Mouse (Mus musculus) layer of hippocampus, adult 9-11 months (tissue): ENCODE results near the gene Ptprr.
A peak's percentile ranks its signal among the peaks of the same experiment; 100 is the strongest.

Experiments used
- DNase-seq: peaks from one replicate; pipeline ENCODE4 v3.0.0; 2022

Ptprr gene

DNA sequence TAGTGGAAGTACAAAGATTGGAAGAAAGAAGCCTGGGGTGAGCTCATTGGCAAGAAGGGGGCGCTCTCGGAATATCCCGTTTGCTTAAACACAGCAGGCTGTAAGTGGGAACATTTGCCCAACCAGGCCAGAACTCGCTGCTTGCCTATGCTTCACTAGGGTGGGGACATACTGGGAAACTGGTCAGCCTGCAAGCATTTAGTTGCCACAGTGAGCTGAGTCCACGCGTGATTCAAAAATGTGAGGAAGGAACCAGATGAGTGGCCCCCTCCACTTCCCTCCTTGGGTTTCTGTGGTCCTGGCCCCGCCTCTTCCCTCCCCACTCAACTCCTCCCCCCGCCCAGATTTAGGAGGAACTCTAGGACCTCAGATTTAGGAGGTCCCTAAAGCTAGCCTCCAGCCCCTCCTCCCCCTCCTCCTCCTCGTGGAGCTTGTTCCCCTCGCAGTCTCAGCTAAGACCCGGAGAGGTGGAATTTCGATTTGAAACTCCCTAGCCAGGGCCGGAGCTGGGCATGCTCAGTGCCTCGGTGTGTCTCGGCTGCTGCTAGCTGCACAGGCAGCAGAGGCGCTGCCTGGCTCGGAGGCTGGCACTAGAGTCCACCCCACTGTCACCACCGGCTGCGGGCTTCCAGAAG, at the start of gene Ptprr:
Ptprr (plus strand) TSS at position 369 of the 635 bp plus-strand sequence.
- DNase-seq: peak; percentile 92

DNA sequence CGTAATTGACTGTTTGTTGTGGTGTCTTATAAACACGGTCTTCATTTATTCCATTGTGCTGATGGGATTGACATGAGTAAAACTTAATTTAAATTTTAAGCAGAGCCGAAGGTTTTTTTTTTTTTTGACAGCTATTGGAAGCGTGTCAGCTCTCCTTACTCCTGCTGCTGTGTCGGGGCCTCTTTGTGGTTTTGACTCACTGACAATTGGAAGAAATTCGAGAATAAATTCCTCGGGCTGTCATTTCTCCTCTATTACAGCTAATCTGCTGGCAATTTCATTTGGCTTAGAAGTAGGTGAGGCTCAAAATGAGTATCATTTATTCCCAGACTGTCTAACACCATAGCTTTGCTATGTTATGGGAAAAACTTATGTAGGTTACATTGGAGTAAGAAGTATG, 41.7 kb upstream of the Ptprr start:
- no peak for DNase-seq

DNA sequence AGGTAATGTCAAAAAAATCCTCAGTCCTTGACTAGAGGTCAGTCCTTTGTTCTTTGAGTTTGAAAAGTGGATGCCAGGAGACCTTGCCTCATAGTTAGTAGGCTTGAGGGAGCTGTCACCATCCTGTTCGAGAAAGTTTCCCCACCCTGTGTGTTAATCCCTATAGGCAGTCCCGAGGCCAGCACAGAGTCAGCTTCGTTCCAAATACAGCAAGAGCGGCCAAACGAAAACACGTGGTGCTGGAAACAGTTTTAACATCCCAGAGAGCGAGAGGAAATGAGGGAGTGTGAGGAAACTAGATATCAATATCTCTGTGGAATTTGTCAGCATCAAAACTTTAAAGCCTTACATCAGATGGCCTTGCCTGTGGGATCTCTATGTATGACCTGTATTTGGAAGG, 39.0 kb upstream of the Ptprr start:
- no peak for DNase-seq

DNA sequence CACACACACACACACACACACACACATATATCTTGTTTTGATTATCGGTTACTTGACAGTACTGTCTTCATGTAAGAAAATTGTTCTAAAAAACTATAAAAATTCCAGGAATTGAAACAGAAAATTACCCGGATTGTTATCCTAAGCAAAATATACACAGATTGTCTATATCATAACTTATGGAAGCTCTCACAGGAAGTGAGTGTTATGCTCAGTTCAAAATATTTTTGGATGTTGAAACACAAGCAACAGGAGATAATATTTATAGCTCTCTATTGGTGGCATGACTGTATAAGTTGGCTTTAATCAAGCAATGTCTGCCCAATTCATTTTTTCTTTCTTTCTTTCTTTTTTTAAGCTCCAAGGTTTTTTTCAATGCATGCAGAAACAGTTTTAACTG, 38.0 kb upstream of the Ptprr start:
- no peak for DNase-seq

DNA sequence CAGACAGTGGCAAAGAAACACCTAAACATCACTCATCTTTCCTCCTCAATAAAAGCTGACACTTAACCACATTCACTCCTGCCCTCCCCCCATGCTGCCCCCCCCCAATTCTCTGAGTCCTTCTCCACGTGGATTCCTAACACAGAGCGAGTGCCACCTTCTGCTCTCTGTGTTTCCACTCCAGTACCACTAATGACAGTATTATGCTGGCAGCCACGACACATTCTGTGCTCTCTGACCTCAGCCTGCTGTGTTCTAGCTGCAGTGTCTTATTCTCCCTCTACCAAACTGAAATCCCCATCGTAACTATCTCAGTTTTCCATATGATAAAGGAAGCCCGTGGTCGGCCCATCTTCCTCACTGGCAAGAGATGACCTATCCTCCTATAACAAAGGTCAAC, 33.7 kb upstream of the Ptprr start:
- DNase-seq: no peak

DNA sequence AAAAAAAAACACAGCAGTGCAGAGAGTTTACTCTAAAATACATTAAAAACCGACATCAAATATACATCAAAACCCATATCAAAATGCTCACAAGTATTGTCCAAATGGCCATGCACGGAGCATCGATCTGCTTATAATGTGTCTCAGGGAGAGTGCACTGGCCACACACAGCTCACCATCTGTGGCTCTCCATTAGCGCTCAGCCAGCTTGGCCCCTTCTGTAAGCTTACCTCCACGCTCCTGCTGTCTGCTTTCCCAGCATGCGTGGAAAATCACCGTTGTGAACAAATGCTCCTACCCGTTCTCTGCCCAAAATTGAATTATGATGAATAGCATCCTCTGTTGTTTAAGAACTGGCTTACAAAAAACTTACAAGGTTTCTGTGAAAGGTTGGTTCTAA, 16.2 kb upstream of the Ptprr start:
- DNase-seq: peak; percentile 23

DNA sequence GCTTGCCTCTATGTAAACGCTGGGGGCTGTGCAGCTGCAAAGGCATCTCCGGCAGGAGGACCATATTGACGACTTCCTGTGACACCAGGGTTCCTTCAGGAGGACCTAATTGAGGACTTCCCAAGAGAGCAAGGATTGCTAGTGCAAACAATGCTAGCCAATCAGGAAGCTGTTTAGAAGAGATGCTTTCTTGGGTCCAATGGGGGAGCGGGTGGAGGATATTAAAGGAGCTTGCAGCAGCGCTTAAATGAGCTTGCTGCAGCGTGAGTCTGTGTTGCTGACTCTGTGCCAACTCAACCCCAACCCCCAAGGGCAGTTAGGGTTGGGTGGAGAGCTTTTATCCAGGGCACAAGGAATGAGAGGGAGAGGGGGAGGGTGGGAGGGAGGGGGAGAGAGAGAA, 11.3 kb upstream of the Ptprr start:
- DNase-seq: no peak

DNA sequence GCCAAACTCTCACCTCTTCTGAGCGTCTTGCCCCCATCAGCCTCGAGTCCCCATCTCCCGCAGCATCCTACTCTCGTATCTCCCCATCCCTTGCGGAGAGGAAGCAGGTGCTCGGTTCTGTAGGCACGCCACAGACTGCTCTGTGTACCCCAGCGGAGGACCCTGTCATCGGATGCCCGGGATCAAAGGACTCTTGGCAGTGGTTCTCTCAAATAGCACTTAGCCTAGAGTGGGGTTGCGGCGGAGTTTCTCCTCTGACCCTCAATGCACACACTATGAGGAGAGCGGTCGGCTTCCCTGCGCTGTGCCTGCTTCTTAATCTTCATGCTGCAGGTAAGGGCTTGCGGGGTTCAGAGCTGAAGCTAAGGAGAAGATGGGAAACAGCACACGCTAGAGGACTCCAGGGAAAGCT, 473 bp downstream of the Ptprr start:
- no peak for DNase-seq

DNA sequence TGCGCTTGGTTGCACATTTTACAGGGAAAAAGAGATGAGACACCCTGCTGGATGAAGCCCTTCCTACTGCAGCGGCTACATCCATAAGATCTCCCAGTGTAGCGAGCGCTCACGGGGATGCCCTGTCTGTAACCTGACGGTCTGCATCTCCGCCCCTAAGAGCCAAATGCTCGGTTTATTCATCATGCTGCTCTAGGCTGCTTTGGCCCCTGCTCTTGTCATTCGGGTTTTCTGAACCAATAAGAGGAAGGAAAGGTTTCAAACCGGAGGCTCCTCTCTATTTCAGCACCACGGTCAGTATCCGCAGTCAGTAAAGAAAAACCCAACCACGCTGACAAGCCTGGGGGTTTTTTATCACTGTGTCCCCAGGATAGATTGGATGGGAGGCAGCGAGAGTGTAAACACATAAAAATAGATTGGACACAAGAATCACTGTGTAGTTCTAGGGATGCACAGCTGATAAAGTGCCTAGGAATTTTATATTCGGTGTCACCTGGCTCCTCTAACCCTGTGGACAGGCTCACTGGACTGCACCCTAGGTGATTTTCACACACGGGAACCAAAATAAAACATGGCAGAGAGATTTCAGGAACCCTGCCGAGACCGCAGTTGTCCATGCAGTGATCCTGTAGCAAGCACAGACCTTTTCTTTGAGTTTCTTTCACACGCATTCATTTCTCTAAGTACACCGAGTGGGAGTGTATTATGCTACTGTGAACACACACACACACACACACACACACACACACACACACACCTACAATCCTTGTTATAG, 1.3 kb downstream of the Ptprr start:
- DNase-seq: peak; percentile 53

DNA sequence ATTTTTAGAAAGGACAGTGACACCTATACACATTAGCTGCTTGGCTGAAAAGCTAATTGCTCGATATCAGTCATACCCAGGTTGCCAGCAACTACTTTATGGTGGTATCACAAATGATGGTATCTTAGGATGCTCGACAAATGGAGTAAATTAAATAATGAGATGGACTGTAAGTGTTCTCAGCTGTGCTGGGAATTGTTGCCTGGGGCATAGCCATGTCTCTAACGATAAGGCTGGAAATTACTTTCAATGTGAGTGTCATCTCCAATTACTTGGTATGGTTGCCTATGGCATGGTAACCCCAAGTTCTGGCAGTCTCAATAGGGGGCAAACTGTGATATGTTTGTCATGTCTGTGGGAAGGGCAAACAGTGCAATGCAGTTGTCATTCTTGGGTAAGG, 3.1 kb downstream of the Ptprr start:
- DNase-seq: no peak

DNA sequence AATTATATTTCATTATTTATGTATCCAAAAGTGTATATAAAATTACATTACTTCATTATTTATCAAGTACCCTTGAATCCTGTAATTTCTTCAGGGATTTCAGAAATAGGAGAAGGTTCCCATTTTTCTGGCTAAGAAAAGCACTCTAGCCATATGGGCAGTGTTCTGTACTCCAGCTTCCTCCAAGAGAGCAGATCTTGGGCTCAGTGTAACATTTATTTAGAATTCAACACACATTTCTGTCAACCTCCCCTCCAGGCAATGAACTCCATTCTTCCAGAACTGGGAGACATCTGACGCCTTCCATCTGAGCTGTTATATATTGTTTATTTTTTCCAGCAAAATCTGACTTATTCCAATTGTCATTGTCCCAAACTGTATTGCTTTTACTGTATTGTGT, 20.1 kb downstream of the Ptprr start:
- peak; percentile 13 for DNase-seq

DNA sequence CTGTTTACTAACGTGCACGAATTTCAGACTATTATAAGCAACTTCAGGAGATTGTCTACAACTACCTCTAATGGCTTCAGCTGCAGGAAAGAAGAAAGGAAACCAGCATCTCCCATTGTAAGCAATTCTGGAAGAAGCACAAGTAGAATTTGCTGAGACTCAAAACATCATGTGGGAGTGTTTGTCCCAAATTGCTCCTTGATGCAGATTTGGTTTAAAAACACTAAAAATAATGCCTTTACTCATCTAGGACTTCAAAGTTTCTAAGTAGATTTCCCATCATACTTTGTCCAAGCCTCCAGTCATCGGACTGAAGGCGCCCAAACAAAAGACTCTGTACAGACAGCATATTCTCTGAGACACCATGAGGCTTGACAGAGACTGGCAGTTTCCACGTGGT, 57.9 kb downstream of the Ptprr start:
- DNase-seq: no peak

DNA sequence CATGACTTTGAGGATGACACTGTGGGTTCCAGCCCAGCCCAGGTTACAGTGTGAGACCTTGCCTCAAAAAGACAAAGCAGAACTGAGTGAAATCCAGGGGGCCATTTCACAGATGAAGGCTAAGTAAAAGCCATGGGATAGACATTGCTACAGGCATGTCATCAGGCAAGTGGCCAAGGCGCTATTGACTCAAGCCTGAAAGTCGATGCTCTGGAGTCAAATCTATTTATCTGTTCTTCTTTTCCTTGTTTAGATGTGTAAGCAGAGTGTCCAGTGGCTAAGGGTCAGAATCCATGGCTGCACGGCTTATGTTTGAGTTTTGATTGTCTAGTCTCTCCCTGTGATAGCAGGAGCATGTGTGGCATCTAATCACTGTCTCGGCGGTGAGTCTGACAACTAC, 60.6 kb downstream of the Ptprr start:
- no peak for DNase-seq

DNA sequence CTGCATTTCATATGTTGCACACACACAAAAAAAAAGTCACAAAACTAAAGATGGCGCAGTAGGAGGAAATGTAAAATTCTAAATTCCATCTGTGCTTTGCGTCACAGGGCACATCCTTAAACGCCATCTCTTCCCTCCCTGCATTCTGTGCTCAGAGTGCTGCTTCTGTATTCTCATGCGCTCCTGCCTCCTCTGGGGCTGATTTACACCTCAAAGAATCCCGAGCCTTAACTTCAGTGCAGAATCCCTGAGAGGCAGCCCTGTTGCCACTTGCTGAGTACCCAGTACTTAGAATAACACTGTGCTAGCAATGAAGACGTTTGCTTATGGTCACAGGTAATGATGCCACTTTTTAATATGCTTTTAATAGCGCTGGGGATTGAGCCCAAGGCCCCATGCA, 61.4 kb downstream of the Ptprr start:
- DNase-seq: no peak

DNA sequence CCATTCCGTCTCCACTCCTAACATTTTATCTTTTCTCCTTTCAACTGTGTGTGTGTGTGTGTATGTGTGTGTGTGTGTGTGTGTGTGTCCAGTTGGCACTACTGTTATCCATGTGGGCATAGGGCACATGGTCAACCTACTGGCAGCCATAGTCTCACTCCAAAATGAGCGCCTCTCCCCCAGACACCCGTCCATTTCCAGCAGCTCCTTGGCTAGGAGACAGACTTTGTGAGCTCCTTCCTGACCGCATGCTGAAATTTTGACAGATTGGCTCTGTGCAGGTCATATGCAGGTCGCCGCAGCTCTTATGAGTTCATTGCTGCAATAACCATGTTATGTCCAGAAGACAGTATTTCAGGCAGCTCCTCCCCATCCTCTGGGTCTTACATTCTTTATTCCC, 62.8 kb downstream of the Ptprr start:
- no peak for DNase-seq

DNA sequence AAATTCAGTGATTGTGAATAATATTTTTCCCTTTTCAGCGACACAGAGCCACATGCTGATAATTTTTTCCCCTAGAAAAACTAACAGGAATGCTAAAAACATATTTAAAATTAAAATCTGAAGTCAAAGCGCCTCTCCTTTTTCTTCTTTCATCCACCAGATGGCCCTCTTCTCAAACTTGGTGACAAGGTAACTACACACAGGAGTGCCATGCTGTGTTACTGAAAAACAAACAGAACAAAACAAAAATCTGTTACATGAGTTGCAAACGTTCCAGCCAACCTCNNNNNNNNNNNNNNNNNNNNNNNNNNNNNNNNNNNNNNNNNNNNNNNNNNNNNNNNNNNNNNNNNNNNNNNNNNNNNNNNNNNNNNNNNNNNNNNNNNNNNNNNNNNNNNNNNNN, 66.0 kb downstream of the Ptprr start:
- DNase-seq: no peak

DNA sequence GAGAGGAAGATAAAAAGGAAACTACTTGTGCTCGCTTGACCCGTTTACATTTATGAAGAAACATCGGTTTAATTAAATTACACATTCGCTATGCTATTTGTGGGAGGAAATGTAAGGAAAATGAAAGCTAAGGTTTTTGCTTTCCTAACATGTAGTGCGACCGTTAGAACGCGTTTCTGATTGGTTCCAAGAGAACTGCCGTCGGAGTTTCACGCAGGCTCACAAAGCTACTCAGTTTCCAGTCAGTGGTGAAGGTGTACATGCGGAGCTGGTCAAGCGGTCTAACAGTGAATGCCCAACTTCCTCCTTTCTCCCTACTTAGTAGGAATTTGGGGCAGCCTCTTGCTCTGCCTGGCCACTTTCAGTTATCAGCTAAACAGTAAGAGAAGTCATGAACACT, 78.5 kb downstream of the Ptprr start:
- no peak for DNase-seq

DNA sequence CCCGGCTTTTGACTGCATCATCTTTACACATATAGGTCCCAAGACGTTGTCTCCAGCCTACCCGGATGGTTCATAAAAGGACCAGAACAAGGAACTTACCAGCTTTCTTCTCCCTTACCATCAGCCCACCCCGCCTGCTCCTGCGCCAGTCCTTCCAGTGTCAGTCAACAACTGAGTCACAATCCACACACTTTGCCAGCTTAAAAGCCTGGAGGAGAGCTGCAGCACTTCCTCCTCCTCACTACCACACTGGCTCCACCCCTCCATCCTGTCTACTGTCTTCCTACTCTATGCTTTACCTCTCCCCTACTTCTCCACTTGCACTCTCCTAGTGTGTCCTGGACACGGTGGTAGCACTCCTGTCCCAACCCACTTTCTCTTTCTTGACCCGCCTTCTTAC, 80.5 kb downstream of the Ptprr start:
- DNase-seq: no peak

DNA sequence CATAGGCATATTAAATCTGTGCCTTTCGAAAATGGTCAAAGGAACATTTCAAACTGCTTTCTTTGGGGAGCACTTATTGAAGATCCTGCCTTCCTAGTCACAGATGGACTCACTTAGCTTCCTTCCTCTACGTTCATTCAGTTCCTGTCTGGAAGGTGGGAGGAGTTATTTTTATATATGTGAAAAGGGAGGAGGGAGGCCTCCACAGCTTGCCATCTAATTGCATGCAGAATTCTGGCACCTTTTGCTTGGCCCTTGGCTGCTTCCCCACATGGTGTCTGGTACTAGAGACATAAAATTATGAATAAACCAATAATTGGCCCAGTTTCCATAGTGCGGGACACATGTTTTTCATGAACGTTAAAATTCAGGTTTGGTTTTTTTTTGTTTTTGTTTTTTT, 90.2 kb downstream of the Ptprr start:
- DNase-seq: peak; percentile 73

DNA sequence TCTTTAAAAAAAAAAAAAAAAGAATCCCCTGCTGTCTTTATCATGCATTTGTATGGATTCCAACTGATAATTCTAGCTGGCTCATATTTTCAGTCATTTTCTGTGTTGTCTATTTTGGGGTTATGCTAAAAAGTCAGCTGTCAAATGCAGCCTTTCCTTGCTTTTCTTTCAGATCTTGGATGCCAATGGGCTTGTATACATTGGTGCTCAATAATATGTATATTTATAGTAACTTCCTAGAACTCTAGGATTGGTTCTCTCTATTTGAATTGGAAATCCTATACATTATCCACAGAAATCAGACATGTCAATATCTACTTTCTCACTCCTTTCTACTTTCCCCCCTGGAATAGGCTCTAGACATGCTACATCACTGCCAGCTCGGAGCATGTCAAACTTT, 90.7 kb downstream of the Ptprr start:
- no peak for DNase-seq

DNA sequence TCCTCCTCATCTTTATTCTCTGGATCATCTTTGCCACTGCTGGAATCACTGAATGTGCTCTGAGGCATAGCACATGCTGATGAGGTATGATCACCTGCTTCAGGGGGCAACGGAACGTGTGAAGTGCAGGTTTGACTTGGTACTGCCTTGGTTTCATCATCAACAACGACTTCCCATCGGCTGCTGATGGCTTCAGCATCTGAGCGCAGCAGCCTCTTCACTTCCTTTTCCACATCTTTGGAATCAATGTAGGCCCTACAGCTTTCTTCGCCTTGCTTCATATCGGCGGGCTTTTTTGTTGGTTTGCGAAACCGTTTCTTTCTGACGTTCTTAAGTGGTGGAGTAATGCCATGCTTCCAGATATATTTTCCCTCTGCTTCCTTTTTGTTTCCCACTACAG, 94.9 kb downstream of the Ptprr start:
- no peak for DNase-seq

DNA sequence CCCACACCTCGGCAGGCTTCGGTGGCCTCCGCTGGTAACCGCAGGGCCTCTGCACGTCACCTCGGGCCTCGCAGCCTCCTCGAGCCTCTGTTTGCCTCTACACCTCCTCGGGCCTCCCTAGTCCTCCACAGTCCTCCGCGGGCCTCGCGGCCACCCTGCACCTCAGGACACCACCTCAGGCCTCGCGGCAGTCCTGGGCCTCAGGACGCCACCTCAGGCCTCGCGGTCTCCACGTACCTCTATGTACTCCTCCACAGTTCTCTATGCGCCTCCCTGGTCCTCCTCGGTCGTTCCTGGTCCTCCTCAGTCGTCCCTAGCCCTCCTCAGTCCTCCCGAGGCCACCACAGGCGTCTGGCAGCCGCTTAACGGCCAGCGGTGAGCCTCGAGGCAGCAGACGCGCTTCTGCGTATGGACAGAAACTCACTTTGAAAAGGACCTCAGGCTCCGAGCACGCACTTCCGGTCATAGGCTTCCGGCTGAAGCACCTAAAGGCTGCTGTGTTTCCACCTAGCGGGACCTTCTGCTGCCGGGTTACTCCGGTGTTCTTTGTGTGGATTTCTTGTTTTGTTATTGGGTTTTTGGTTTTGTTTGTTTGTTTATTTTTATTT, 96.0 kb downstream of the Ptprr start, which contains the start of gene 4933416C03Rik:
4933416C03Rik (minus strand) TSS at position 51 of the 608 bp plus-strand sequence.
- DNase-seq: no peak

DNA sequence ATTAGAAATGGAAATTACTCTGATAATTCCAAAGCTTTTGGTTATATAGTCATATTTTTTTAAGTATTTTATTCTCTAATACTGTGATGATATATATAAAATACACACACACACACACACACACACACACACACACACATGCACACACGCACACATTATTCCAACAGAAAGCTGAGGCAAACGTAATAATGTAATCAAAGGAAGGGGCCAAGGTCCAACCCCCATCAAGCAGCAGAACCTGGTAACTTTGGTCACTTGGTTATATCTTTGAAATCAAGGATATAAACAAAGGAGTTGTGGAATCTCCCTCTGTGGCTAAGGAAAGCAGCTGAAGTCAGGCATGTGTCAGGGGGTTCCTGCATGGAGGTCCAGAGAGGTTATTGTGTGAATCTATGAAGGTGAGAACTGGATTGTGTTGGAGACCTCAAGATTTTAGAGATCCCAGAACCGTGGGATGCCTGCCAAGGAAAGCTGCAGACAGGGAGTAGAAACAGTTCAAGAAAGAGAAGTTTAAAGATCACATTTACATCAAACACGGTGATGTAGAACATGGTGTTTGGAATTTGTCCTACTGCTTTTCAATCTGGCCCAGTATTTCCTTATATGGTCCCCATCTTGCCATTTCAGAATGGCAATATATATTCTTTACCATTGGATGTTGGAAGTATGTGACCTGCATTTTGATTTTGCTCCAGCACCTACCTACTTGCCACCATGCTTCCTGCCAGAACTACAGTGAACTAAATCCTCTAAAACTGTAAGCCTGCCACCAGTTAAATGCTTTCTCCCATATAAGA, 98.1 kb downstream of the Ptprr start:
- no peak for DNase-seq

DNA sequence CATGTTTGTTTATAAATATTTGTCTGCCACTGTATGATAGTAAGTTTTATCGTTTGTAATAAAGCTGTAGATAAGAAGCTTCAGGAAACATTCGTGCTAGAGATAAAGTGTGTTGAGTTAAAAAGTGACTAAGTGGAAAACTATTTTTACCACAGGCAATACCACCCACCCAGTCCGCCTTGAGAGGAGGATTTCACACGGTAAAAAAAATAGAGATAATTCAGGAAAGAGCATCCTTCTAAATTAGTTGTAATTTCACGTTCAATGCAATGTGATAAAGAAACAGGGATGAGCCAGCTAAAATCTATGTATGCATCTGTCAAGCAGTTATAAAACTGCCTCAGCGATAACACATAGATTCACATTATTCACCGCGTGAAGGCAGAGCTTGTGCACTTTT, 99.0 kb downstream of the Ptprr start:
- peak; percentile 8 for DNase-seq
